Mouse (Mus musculus) lung, embryonic 16.5 days (tissue): ENCODE data around the gene Ifngr2. TPM values are rescaled to one million over a fixed set of nuclear protein-coding genes. Genes with fewer than 3 reads are reported as not detected.

Source experiments
- ATAC-seq: fragments of 200-750 bp; cut with Nextera tagmentation; 2 replicates; pipeline ENCODE4 v1.8.0; 2017; ENCODE audit warnings: low read depth, mild to moderate bottlenecking, moderate library complexity
- H3K27ac ChIP-seq: fragments of 300-500 bp; sonication (generic); 2 replicates; pipeline ENCODE4 v1.5.1; 2014; ENCODE audit warnings: mild to moderate bottlenecking, control low read depth, low read length
- H3K27me3 ChIP-seq: fragments of 300-500 bp; sonication (generic); 2 replicates; pipeline ENCODE4 v1.6.1; 2014; ENCODE audit warnings: low read depth, low read length, mixed read lengths; ENCODE audit not compliant: control insufficient read depth, insufficient read depth
- H3K36me3 ChIP-seq: fragments of 300-500 bp; sonication (generic); 2 replicates; pipeline ENCODE4 v1.6.1; 2014; ENCODE audit warnings: low read length; ENCODE audit not compliant: control insufficient read depth, insufficient read depth
- H3K4me1 ChIP-seq: fragments of 300-500 bp; sonication (generic); replicated peaks from 2 replicates; pipeline ENCODE4 v1.6.1; 2014; ENCODE audit warnings: low read length, mixed read lengths; ENCODE audit not compliant: control insufficient read depth, insufficient read depth
- H3K4me2 ChIP-seq: fragments of 300-500 bp; sonication (generic); 2 replicates; pipeline ENCODE4 v1.6.1; 2014; ENCODE audit warnings: low read depth, low read length, control low read depth
- H3K4me3 ChIP-seq: fragments of 300-500 bp; sonication (generic); 2 replicates; pipeline ENCODE4 v1.5.1; 2014; ENCODE audit warnings: mild to moderate bottlenecking, low read length, control low read depth
- H3K9ac ChIP-seq: fragments of 300-500 bp; sonication (generic); 2 replicates; pipeline ENCODE4 v1.6.1; 2014; ENCODE audit warnings: low read length, control low read depth
- H3K9me3 ChIP-seq: fragments of 300-500 bp; sonication (generic); 2 replicates; pipeline ENCODE4 v1.6.1; 2016; ENCODE audit warnings: low read length; ENCODE audit not compliant: control insufficient read depth
- WGBS: fragments of 180-500 bp; shearing (Covaris S2); extraction: QIAGEN DNeasy Blood & Tissue Kit; methylation state at CpG from one replicate; pipeline ENCODE4 v1.1.7; 2014; 5-methylcytosine and 5-hydroxymethylcytosine counted together
- polyA plus RNA-seq: library from polyadenylated mRNA; unstranded; fragments of >200 nt; fragmentation: Nextera tagmentation; extraction: Ambion mirVana; gene quantifications from 2 replicates; pipeline ENCODE4 v1.2.1, GENCODE M21; 2015

Gene Ifngr2
- polyA plus RNA-seq, 1 experiment from 2014 or later, result 54.1 TPM

GRCm38 (mm10) chr16:91592162-91592561 is 45.3 kb downstream of the Ifngr2 start:
- no peak overlapping the region for H3K4me3 ChIP-seq
- ATAC-seq, result peak; percentile 59
- no peaks in the 10 kb centered on the region for H3K9me3 ChIP-seq
- H3K4me1 ChIP-seq, result peaks cover 11% of the 10 kb centered on the region
- H3K27ac ChIP-seq, result no peak overlapping the region
- H3K36me3 ChIP-seq, result no peaks in the 10 kb centered on the region
- no peak overlapping the region for H3K4me2 ChIP-seq
- no peaks in the 10 kb centered on the region for H3K27me3 ChIP-seq
- no peak overlapping the region for H3K9ac ChIP-seq
- WGBS, result 41% methylated on average over 8 of the region's 8 CpGs

- no peak overlapping the region for H3K27ac ChIP-seq
- no peaks in the 10 kb centered on the region for H3K36me3 ChIP-seq
- H3K9ac ChIP-seq, result no peak overlapping the region
- no peak for ATAC-seq
- 53% methylated on average over 3 of the region's 3 CpGs for WGBS
- no peaks in the 10 kb centered on the region for H3K9me3 ChIP-seq
- H3K27me3 ChIP-seq, result no peaks in the 10 kb centered on the region
- H3K4me3 ChIP-seq, result no peak overlapping the region
- H3K4me2 ChIP-seq, result no peak overlapping the region
- peaks cover 11% of the 10 kb centered on the region for H3K4me1 ChIP-seq
These were observed 46.4 kb downstream of the Ifngr2 start for GRCm38 (mm10) chr16:91593262-91593661.

GRCm38 (mm10) chr16:91595076-91595475 is 48.2 kb downstream of the Ifngr2 start:
- Histone ChIP-seq H3K4me2 (no peak overlapping the region), H3K36me3 (no peaks in the 10 kb centered on the region), H3K9ac (0 out of 2 replicates have a peak overlapping the region, but pooled peaks have one; percentile 20), H3K4me3 (no peak overlapping the region), H3K27me3 (peaks cover 2% of the 10 kb centered on the region; the same call in 1 of the 2 replicates), H3K4me1 (peaks cover 11% of the 10 kb centered on the region), H3K27ac (no peak overlapping the region), H3K9me3 (no peaks in the 10 kb centered on the region)
- WGBS, result 83% methylated on average over 6 of the region's 6 CpGs
- ATAC-seq, result no peak

- peak overlapping the region; percentile 83; the same call in 1 of the 2 replicates for H3K9ac ChIP-seq
- 12% methylated on average over 9 of the region's 9 CpGs for whole genome bisulfite sequencing
These were observed 49.5 kb downstream of the Ifngr2 start for GRCm38 (mm10) chr16:91596397-91596778.

GRCm38 (mm10) chr16:91596779-91597671 is 50.2 kb downstream of the Ifngr2 start:
- Histone ChIP-seq H3K4me2 (peak overlapping the region; percentile 96), H3K4me3 (peak overlapping the region; percentile 88), H3K4me1 (peaks cover 11% of the 10 kb centered on the region), H3K9me3 (no peaks in the 10 kb centered on the region), H3K36me3 (no peaks in the 10 kb centered on the region), H3K27ac (peak overlapping the region; percentile 61), H3K9ac (peak overlapping the region; percentile 83), H3K27me3 (peaks cover 2% of the 10 kb centered on the region; the same call in 1 of the 2 replicates)
- ATAC-seq, result peak; percentile 62
- under 1% methylated on average over 70 of the region's 75 CpGs for WGBS

More at GRCm38 (mm10) chr16:91596397-91596778, 49.5 kb downstream of the Ifngr2 start:
- H3K4me1 ChIP-seq, result peaks cover 11% of the 10 kb centered on the region
- H3K9me3 ChIP-seq, result no peaks in the 10 kb centered on the region
- H3K27me3 ChIP-seq, result peaks cover 2% of the 10 kb centered on the region; the same call in 1 of the 2 replicates
- peak overlapping the region; percentile 88 for H3K4me3 ChIP-seq
- ATAC-seq, result no peak
- H3K36me3 ChIP-seq, result no peaks in the 10 kb centered on the region
- peak overlapping the region; percentile 96 for H3K4me2 ChIP-seq
- H3K27ac ChIP-seq, result no peak overlapping the region

- Histone ChIP-seq H3K27me3 (peaks cover 2% of the 10 kb centered on the region; the same call in 1 of the 2 replicates), H3K4me3 (peak within 1 kb of the TSS; percentile 88), H3K27ac (peak within 1 kb of the TSS; percentile 61), H3K9me3 (no peaks in the 10 kb centered on the region), H3K9ac (peak within 1 kb of the TSS; percentile 83), H3K36me3 (no peaks in the 10 kb centered on the region), H3K4me1 (peaks cover 8% of the 10 kb centered on the region), H3K4me2 (peak within 1 kb of the TSS; percentile 96)
- whole genome bisulfite sequencing, result under 1% methylated on average over 33 of the region's 34 CpGs
- peak; percentile 99 for ATAC-seq
These were observed 50.8 kb downstream of the Ifngr2 start, which contains the start of gene Tmem50b for GRCm38 (mm10) chr16:91597672-91598010. Gene Tmem50b (minus strand): TSS chr16:91597800.

- peaks cover 8% of the 10 kb centered on the region for H3K4me1 ChIP-seq
- no peak overlapping the region for H3K9ac ChIP-seq
- H3K4me2 ChIP-seq, result no peak overlapping the region
- peaks cover 2% of the 10 kb centered on the region; the same call in 1 of the 2 replicates for H3K27me3 ChIP-seq
- no peaks in the 10 kb centered on the region for H3K9me3 ChIP-seq
- no peaks in the 10 kb centered on the region for H3K36me3 ChIP-seq
- no peak for ATAC-seq
- no peak overlapping the region for H3K4me3 ChIP-seq
- no peak overlapping the region for H3K27ac ChIP-seq
These were observed 52.4 kb downstream of the Ifngr2 start for GRCm38 (mm10) chr16:91599242-91599641.

- no peak for ATAC-seq
- H3K27ac ChIP-seq, result no peak overlapping the region
- no peak overlapping the region for H3K9ac ChIP-seq
- no peaks in the 10 kb centered on the region for H3K36me3 ChIP-seq
- H3K4me2 ChIP-seq, result no peak overlapping the region
- H3K27me3 ChIP-seq, result peaks cover 2% of the 10 kb centered on the region; the same call in 1 of the 2 replicates
- no peaks in the 10 kb centered on the region for H3K9me3 ChIP-seq
- 33% methylated on average over 4 of the region's 4 CpGs for WGBS
- no peak overlapping the region for H3K4me3 ChIP-seq
- H3K4me1 ChIP-seq, result peaks cover 8% of the 10 kb centered on the region
These were observed 54.2 kb downstream of the Ifngr2 start for GRCm38 (mm10) chr16:91601081-91601480.

- no peak for ATAC-seq
These were observed 54.8 kb downstream of the Ifngr2 start for GRCm38 (mm10) chr16:91601693-91602092.

More at GRCm38 (mm10) chr16:91601693-91602092, 54.8 kb downstream of the Ifngr2 start:
- H3K27me3 ChIP-seq, result peaks cover 2% of the 10 kb centered on the region; the same call in 1 of the 2 replicates
- H3K27ac ChIP-seq, result no peak overlapping the region
- no peak overlapping the region for H3K4me2 ChIP-seq
- no peak overlapping the region for H3K9ac ChIP-seq
- peaks cover 3% of the 10 kb centered on the region for H3K4me1 ChIP-seq
- WGBS, result 56% methylated on average over 9 of the region's 9 CpGs
- H3K4me3 ChIP-seq, result no peak overlapping the region
- H3K36me3 ChIP-seq, result no peaks in the 10 kb centered on the region
- H3K9me3 ChIP-seq, result no peaks in the 10 kb centered on the region
